Mouse (Mus musculus) lung, embryonic 14.5 days (tissue): ENCODE data around the gene Adh1. TPM values are rescaled to one million over a fixed set of nuclear protein-coding genes. Genes with fewer than 3 reads are reported as not detected.

Experiments
- ATAC-seq: fragments of 200-750 bp; cut with Nextera tagmentation; 2 replicates; pipeline ENCODE4 v1.8.0; 2017; ENCODE audit warnings: mild to moderate bottlenecking, moderate TSS enrichment, moderate library complexity; ENCODE audit not compliant: insufficient read depth
- DNase-seq: peaks from one replicate; pipeline ENCODE4 v3.0.0-alpha.2; 2015
- H3K27ac ChIP-seq: fragments of 300-500 bp; sonication (generic); 2 replicates; pipeline ENCODE4 v1.5.1; 2014; ENCODE audit warnings: low read depth, mild to moderate bottlenecking, moderate library complexity
- H3K27me3 ChIP-seq: fragments of 300-500 bp; sonication (generic); 2 replicates; pipeline ENCODE4 v1.6.1; 2014; ENCODE audit warnings: low read length, control low read depth; ENCODE audit not compliant: insufficient read depth
- H3K36me3 ChIP-seq: fragments of 300-500 bp; sonication (generic); 2 replicates; pipeline ENCODE4 v1.6.1; 2014; ENCODE audit warnings: control low read depth; ENCODE audit not compliant: insufficient read depth
- H3K4me1 ChIP-seq: fragments of 300-500 bp; sonication (generic); 2 replicates; pipeline ENCODE4 v1.6.1; 2014; ENCODE audit warnings: antibody characterized with exemption, control low read depth; ENCODE audit not compliant: insufficient read depth
- H3K4me2 ChIP-seq: fragments of 300-500 bp; sonication (generic); 2 replicates; pipeline ENCODE4 v1.6.1; 2014; ENCODE audit warnings: mild to moderate bottlenecking
- H3K4me3 ChIP-seq: fragments of 300-500 bp; sonication (generic); 2 replicates; pipeline ENCODE4 v1.5.1; 2014; ENCODE audit warnings: low read depth, low read length
- H3K9ac ChIP-seq: fragments of 300-500 bp; sonication (generic); 2 replicates; pipeline ENCODE4 v1.6.1; 2014
- H3K9me3 ChIP-seq: fragments of 300-500 bp; sonication (generic); 2 replicates; pipeline ENCODE4 v1.6.1; 2016; ENCODE audit warnings: low read depth, low read length, control low read depth
- CTCF ChIP-seq: IDR thresholded peaks from 2 replicates; pipeline ENCODE4 v1.5.1; 2016; ENCODE audit warnings: antibody characterized with exemption, low read depth
- WGBS: fragments of 180-500 bp; shearing (Covaris S2); extraction: QIAGEN DNeasy Blood & Tissue Kit; methylation state at CpG from one replicate; pipeline ENCODE4 v1.1.7; 2014; 5-methylcytosine and 5-hydroxymethylcytosine counted together
- polyA plus RNA-seq: library from polyadenylated mRNA; unstranded; fragments of >200 nt; fragmentation: Nextera tagmentation; extraction: Ambion mirVana; gene quantifications from 2 replicates; pipeline ENCODE4 v1.2.1, GENCODE M21; 2014

Adh1 gene
- polyA plus RNA-seq: 883 and 968 TPM in 2 replicates

GRCm38 (mm10) chr3:138260721-138261669, at the start of gene Adh1:
Gene Adh1 (plus strand): TSS chr3:138260991.
- Histone ChIP-seq H3K27ac (no peak within 1 kb of the TSS), H3K36me3 (no peaks in the 10 kb centered on the region), H3K9ac (no peak within 1 kb of the TSS), H3K9me3 (no peaks in the 10 kb centered on the region), H3K4me1 (peaks cover 11% of the 10 kb centered on the region), H3K4me2 (no peak within 1 kb of the TSS), H3K4me3 (no peak within 1 kb of the TSS), H3K27me3 (no peaks in the 10 kb centered on the region)
- DNase-seq: no peak
- 82% methylated on average over 11 of the region's 11 CpGs for WGBS
- no peak for TF ChIP-seq CTCF
- no peak for ATAC-seq

GRCm38 (mm10) chr3:138212431-138212951, 48.3 kb upstream of the Adh1 start:
- no peak overlapping the region for H3K4me3 ChIP-seq
- no peak for ATAC-seq
- 88% methylated on average over 4 of the region's 4 CpGs for whole genome bisulfite sequencing

GRCm38 (mm10) chr3:138215395-138215989, 45.3 kb upstream of the Adh1 start:
- TF ChIP-seq CTCF: no peak
- H3K36me3 ChIP-seq: no peaks in the 10 kb centered on the region
- H3K4me1 ChIP-seq: peaks cover 7% of the 10 kb centered on the region
- 43% methylated on average over 11 of the region's 11 CpGs for WGBS
- H3K9ac ChIP-seq: no peak overlapping the region
- DNase-seq (peak; percentile 52), ATAC-seq (peak; percentile 49; the same call in 1 of the 2 replicates)
- H3K27me3 ChIP-seq: no peaks in the 10 kb centered on the region
- H3K27ac ChIP-seq: no peak overlapping the region; the same call in 1 of the 2 replicates
- no peak overlapping the region for H3K4me2 ChIP-seq
- no peaks in the 10 kb centered on the region for H3K9me3 ChIP-seq
- H3K4me3 ChIP-seq: no peak overlapping the region

More at GRCm38 (mm10) chr3:138212431-138212951, 48.3 kb upstream of the Adh1 start:
- H3K36me3 ChIP-seq: no peaks in the 10 kb centered on the region
- no peak overlapping the region for H3K9ac ChIP-seq
- DNase-seq: no peak
- TF ChIP-seq CTCF: no peak
- no peak overlapping the region for H3K27ac ChIP-seq
- no peaks in the 10 kb centered on the region for H3K27me3 ChIP-seq
- peaks cover 7% of the 10 kb centered on the region for H3K4me1 ChIP-seq
- no peak overlapping the region for H3K4me2 ChIP-seq
- H3K9me3 ChIP-seq: no peaks in the 10 kb centered on the region

GRCm38 (mm10) chr3:138216091-138216490, 44.7 kb upstream of the Adh1 start:
- Histone ChIP-seq H3K9ac (no peak overlapping the region), H3K4me2 (no peak overlapping the region), H3K27me3 (no peaks in the 10 kb centered on the region), H3K9me3 (no peaks in the 10 kb centered on the region), H3K4me1 (peaks cover 7% of the 10 kb centered on the region), H3K36me3 (no peaks in the 10 kb centered on the region), H3K4me3 (no peak overlapping the region), H3K27ac (no peak overlapping the region)
- ATAC-seq (no peak), DNase-seq (no peak)
- 77% methylated on average over 8 of the region's 8 CpGs for whole genome bisulfite sequencing
- no peak for TF ChIP-seq CTCF

GRCm38 (mm10) chr3:138217631-138218264, 43.0 kb upstream of the Adh1 start, which contains the start of gene Adh7:
Gene Adh7 (plus strand): TSS chr3:138217760.
- H3K27ac ChIP-seq: no peak within 1 kb of the TSS
- H3K36me3 ChIP-seq: no peaks in the 10 kb centered on the region
- H3K9me3 ChIP-seq: no peaks in the 10 kb centered on the region
- no peak for ATAC-seq
- no peak for TF ChIP-seq CTCF
- no peak within 1 kb of the TSS for H3K4me2 ChIP-seq
- DNase-seq: no peak
- WGBS: 75% methylated on average over 10 of the region's 10 CpGs
- H3K4me3 ChIP-seq: no peak within 1 kb of the TSS
- no peak within 1 kb of the TSS for H3K9ac ChIP-seq
- H3K27me3 ChIP-seq: no peaks in the 10 kb centered on the region
- peaks cover 7% of the 10 kb centered on the region for H3K4me1 ChIP-seq

GRCm38 (mm10) chr3:138221116-138221515, 39.7 kb upstream of the Adh1 start:
- Histone ChIP-seq H3K9me3 (no peaks in the 10 kb centered on the region), H3K27me3 (no peaks in the 10 kb centered on the region), H3K27ac (no peak overlapping the region), H3K4me2 (no peak overlapping the region), H3K4me3 (no peak overlapping the region), H3K4me1 (no peaks in the 10 kb centered on the region), H3K36me3 (no peaks in the 10 kb centered on the region), H3K9ac (no peak overlapping the region)
- WGBS: 83% methylated on average over 11 of the region's 11 CpGs
- TF ChIP-seq CTCF: no peak
- DNase-seq: no peak
- ATAC-seq: no peak
